Mouse (Mus musculus) neural tube, postnatal 0 days (tissue): ENCODE results near the gene Imp4. TPM values are rescaled to one million over a fixed set of nuclear protein-coding genes. Genes with fewer than 3 reads are reported as not detected.

Experiments used
- microRNA-seq: library from miRNA; unstranded; fragments of <30 nt; microRNA quantifications from one replicate; pipeline ENCODE4, GENCODE M21; 2016
- polyA plus RNA-seq: library from polyadenylated mRNA; unstranded; fragments of >200 nt; fragmentation: Nextera tagmentation; extraction: Ambion mirVana; gene quantifications from 2 replicates; pipeline ENCODE4 v1.2.1, GENCODE M21; 2015

Gene Imp4
- 33.2 and 42.0 TPM in 2 replicates for polyA plus RNA-seq

GRCm38 (mm10) chr1:34439215-34439960 lies at the start of gene Imp4, which contains the start of gene Ccdc115:
Gene Imp4, plus strand, starts transcription at chr1:34439851.
Gene Ccdc115, minus strand, starts transcription at chr1:34439672.

GRCm38 (mm10) chr1:34459284-34460060 lies 19.8 kb downstream of the Imp4 start, which contains the start of gene Ptpn18:
Gene Ptpn18, plus strand, starts transcription at chr1:34459762.

Small RNA genes within 50 kb of the gene (microRNA-seq; reads per million reads assigned to microRNA genes)
- 0.87 reads per million for gene Mir5103

Other genes starting within 250 kb of the Imp4 start
- gene Ccdc115, start 179 bp upstream of the Imp4 start, polyA plus RNA-seq = 45.4 and 46.7 TPM in 2 replicates
- 10.0 and 11.2 TPM in 2 replicates for gene Ptpn18, start 19.9 kb downstream of the Imp4 start, polyA plus RNA-seq
- not detected in 2 replicates for gene Prss39, start 58.6 kb downstream of the Imp4 start, polyA plus RNA-seq
- 0.62 and 0.75 TPM in 2 replicates for gene Cfc1, start 95.8 kb downstream of the Imp4 start, polyA plus RNA-seq
- not detected in 2 replicates for gene Prss40, start 121.1 kb downstream of the Imp4 start, polyA plus RNA-seq
- 16.6 and 20.0 TPM in 2 replicates for gene Amer3, start 139.8 kb downstream of the Imp4 start, polyA plus RNA-seq